Mouse (Mus musculus): ENCODE results near the gene Slc37a1.

Gene Slc37a1

GRCm38 (mm10) chr17:31400294-31400693, 113.7 kb downstream of the Slc37a1 start:
- DNase-seq (ENCODE audit: low spot score): no peak

Data from urinary bladder, postnatal 25 days (tissue).